Mouse (Mus musculus): ENCODE data around the gene Frrs1l. TPM values are rescaled to one million over a fixed set of nuclear protein-coding genes. Genes with fewer than 3 reads are reported as not detected.

Gene Frrs1l
- polyA plus RNA-seq (2015; fragmentation: Nextera tagmentation; extraction: Ambion mirVana): 21.1 and 25.7 TPM in 2 replicates

DNA sequence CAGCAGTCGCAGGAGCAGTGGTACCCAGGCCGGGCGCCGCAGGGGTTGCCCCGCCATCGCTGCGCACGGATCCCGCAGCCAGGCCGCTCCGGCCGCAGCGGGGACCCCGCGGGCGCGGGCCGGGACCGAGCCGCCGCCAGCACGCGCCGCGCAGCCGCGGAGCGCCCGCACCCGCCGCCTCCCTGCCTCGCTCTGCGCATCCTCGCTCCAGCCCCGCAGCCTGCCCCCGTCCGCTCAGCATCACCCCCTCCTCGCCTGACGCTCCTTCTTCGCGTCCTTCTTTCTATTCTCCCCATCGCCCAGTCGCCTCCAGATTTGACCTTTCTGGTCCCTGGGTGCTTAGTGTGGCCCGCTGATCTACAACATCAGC, at the start of gene Frrs1l:
Gene Frrs1l (minus strand): TSS at position 177 of the 370 bp plus-strand sequence.
- Histone ChIP-seq H3K9ac (peak within 1 kb of the TSS; percentile 82), H3K4me1 (replicated peaks) (peaks cover 22% of the 10 kb centered on the region), H3K9me3 (no peaks in the 10 kb centered on the region), H3K4me2 (peak within 1 kb of the TSS; percentile 79), H3K27me3 (no peaks in the 10 kb centered on the region), H3K36me3 (no peaks in the 10 kb centered on the region), H3K4me3 (peak within 1 kb of the TSS; percentile 86), H3K27ac (replicated peaks) (peak within 1 kb of the TSS; percentile 91)
- peak; percentile 92 for ATAC-seq (ENCODE audit: low FRiP score, low read depth)
- under 1% methylated on average over 17 of the region's 44 CpGs for WGBS

GRCm38 (mm10) chr4:57039127-57040031, 49.2 kb upstream of the Frrs1l start:
- peaks cover 17% of the 10 kb centered on the region for H3K4me1 ChIP-seq (replicated peaks)
- H3K36me3 ChIP-seq: no peaks in the 10 kb centered on the region
- H3K4me2 ChIP-seq: peak overlapping the region; percentile 58
- peak overlapping the region; percentile 63 for H3K27ac ChIP-seq (replicated peaks)
- H3K4me3 ChIP-seq: peak overlapping the region; percentile 27
- ATAC-seq (ENCODE audit: low FRiP score, low read depth): peak; percentile 82
- WGBS: 8% methylated on average over 21 of the region's 23 CpGs
- H3K9me3 ChIP-seq: no peaks in the 10 kb centered on the region
- peak overlapping the region; percentile 31 for H3K9ac ChIP-seq
- no peaks in the 10 kb centered on the region for H3K27me3 ChIP-seq

- no peaks in the 10 kb centered on the region for H3K9me3 ChIP-seq
- ATAC-seq (ENCODE audit: low FRiP score, low read depth): no peak
- peaks cover 17% of the 10 kb centered on the region for H3K4me1 ChIP-seq (replicated peaks)
- H3K4me2 ChIP-seq: no peak overlapping the region
- no peak overlapping the region for H3K4me3 ChIP-seq
- no peak overlapping the region for H3K27ac ChIP-seq (replicated peaks)
- no peaks in the 10 kb centered on the region for H3K36me3 ChIP-seq
- 77% methylated on average over 7 of the region's 7 CpGs for WGBS
- H3K9ac ChIP-seq: no peak overlapping the region
- no peaks in the 10 kb centered on the region for H3K27me3 ChIP-seq
Measured at GRCm38 (mm10) chr4:57037554-57037953, 47.4 kb upstream of the Frrs1l start.

GRCm38 (mm10) chr4:57034169-57034568, 44.0 kb upstream of the Frrs1l start:
- Histone ChIP-seq H3K27me3 (no peaks in the 10 kb centered on the region), H3K4me3 (no peak overlapping the region), H3K4me2 (no peak overlapping the region), H3K36me3 (no peaks in the 10 kb centered on the region), H3K9ac (no peak overlapping the region), H3K9me3 (no peaks in the 10 kb centered on the region), H3K4me1 (replicated peaks) (peaks cover 8% of the 10 kb centered on the region), H3K27ac (replicated peaks) (no peak overlapping the region)
- ATAC-seq (ENCODE audit: low FRiP score, low read depth): no peak
- 79% methylated on average over 5 of the region's 5 CpGs for WGBS

DNA sequence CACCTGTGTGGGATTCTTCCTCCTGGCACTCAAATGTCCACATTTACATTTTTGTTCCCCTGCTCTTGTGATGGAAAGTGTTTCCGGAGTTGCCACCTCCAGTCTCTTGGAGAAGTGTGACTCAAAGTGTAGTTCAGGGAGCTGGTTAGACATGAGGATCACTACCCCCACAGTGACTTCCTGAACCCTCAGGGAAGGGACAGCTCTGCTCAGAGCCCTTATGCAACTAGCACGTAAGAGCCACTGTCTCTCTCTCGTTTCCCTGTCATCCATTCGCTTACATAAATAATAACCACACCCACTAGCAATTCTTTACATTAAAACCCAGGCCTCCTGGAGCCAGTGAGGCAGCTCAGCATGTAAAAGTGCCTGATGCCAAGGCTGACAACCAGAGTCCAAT, 41.2 kb upstream of the Frrs1l start:
- no peak overlapping the region for H3K27ac ChIP-seq (replicated peaks)
- 79% methylated on average over 4 of the region's 4 CpGs for WGBS
- no peak overlapping the region for H3K4me2 ChIP-seq
- no peaks in the 10 kb centered on the region for H3K36me3 ChIP-seq
- no peak overlapping the region for H3K9ac ChIP-seq
- no peaks in the 10 kb centered on the region for H3K9me3 ChIP-seq
- ATAC-seq (ENCODE audit: low FRiP score, low read depth): no peak
- H3K27me3 ChIP-seq: no peaks in the 10 kb centered on the region
- H3K4me1 ChIP-seq (replicated peaks): no peaks in the 10 kb centered on the region
- no peak overlapping the region for H3K4me3 ChIP-seq

DNA sequence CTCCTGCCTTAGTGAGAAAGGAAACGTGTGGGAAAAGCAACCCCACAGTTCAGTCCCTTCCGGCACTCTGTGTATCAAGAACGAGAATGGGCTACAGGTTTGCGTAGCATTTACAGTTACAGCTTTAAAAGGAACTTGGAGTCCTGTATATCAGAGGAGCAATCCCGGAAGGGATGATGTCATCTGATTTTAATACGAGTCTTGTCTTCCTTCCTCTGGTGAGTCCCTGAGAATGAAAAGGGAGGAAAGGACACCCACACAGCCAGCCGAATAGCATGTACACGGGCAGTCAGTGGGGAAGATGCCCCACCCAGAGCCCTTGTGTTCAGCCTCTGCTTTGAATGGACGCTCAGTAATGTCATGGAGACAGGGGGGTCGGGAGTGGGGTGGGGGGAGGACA, 37.8 kb upstream of the Frrs1l start:
- 60% methylated on average over 10 of the region's 10 CpGs for WGBS
- Histone ChIP-seq H3K36me3 (no peaks in the 10 kb centered on the region), H3K9ac (no peak overlapping the region), H3K4me1 (replicated peaks) (no peaks in the 10 kb centered on the region), H3K4me3 (no peak overlapping the region), H3K4me2 (no peak overlapping the region), H3K27ac (replicated peaks) (no peak overlapping the region), H3K27me3 (no peaks in the 10 kb centered on the region), H3K9me3 (no peaks in the 10 kb centered on the region)
- no peak for ATAC-seq (ENCODE audit: low FRiP score, low read depth)

DNA sequence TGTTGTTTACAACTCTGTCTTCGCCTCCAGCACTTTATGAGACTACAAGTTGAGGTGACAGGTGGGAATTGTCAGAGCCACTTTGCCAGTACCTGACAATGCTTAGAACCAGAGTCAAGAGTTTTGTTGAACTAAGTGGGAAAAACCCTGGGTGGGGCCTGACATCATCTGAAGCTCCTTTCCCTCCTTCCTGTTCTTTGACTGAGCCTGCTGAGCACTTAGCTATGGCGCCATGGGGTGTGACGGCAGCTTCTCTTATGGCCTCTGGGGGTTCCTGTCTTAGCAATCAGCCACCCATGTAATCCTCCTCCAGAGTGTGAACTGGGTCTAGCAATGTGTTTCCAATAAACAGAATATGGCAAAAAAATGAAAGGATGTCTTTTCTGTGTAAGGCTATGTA, 33.3 kb upstream of the Frrs1l start:
- Histone ChIP-seq H3K9ac (no peak overlapping the region), H3K36me3 (no peaks in the 10 kb centered on the region), H3K4me2 (no peak overlapping the region), H3K9me3 (no peaks in the 10 kb centered on the region), H3K27me3 (no peaks in the 10 kb centered on the region), H3K27ac (replicated peaks) (no peak overlapping the region), H3K4me3 (no peak overlapping the region), H3K4me1 (replicated peaks) (no peaks in the 10 kb centered on the region)
- ATAC-seq (ENCODE audit: low FRiP score, low read depth): no peak
- WGBS: 75% methylated on average over 3 of the region's 3 CpGs

- Histone ChIP-seq H3K27me3 (no peaks in the 10 kb centered on the region), H3K4me3 (no peak overlapping the region), H3K27ac (replicated peaks) (no peak overlapping the region), H3K4me2 (no peak overlapping the region), H3K9ac (no peak overlapping the region), H3K9me3 (no peaks in the 10 kb centered on the region), H3K36me3 (no peaks in the 10 kb centered on the region), H3K4me1 (replicated peaks) (no peaks in the 10 kb centered on the region)
- WGBS: 88% methylated on average over 3 of the region's 3 CpGs
- no peak for ATAC-seq (ENCODE audit: low FRiP score, low read depth)
Measured at GRCm38 (mm10) chr4:57021288-57021687, 31.1 kb upstream of the Frrs1l start.

GRCm38 (mm10) chr4:57017229-57017628, 27.0 kb upstream of the Frrs1l start:
- H3K9me3 ChIP-seq: no peaks in the 10 kb centered on the region
- 27% methylated on average over 5 of the region's 5 CpGs for WGBS
- ATAC-seq (ENCODE audit: low FRiP score, low read depth): no peak
- no peaks in the 10 kb centered on the region for H3K4me1 ChIP-seq (replicated peaks)
- H3K36me3 ChIP-seq: no peaks in the 10 kb centered on the region
- no peaks in the 10 kb centered on the region for H3K27me3 ChIP-seq
- H3K27ac ChIP-seq (replicated peaks): no peak overlapping the region
- no peak overlapping the region for H3K9ac ChIP-seq
- H3K4me2 ChIP-seq: no peak overlapping the region
- no peak overlapping the region for H3K4me3 ChIP-seq

DNA sequence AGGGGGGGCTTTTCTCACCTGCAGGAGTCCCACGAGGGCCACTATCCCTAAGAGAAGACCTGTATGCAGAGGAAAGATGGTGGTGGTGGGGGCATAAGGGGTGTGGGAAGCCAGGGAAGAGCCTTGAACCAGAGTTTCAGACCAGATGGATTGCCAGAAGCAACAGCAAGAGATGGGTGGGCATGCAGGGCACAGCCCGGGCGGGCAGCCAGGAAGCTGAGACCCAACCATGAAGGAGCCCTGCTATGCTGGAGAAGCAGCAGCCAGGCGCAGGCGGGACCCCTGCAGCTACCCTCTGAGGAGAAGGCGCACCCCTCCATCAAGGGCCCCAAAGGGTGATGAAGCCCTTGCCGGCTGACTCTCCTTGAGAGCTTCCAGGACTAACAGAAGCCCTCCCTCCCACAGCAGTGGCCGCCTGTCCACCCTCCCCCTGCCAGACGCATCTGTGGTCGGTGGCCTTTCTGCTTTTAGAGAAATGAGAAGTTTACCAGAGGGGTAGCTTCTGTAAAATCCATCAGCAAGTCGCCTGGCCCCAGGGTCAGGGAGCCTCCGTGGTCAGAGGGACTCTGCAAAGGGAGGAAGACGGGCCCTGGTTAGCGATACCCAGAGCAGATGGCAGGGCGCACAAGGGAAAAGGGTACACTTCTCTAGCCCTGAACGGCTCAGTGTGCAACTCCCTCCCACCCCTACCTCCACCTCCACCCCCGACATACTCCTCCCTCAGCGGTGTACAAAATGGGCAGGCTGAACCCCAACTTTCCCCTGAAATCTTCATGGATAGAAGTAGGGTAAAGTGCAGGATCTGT, 26.4 kb upstream of the Frrs1l start:
- Histone ChIP-seq H3K4me1 (replicated peaks) (no peaks in the 10 kb centered on the region), H3K27me3 (no peaks in the 10 kb centered on the region), H3K27ac (replicated peaks) (no peak overlapping the region), H3K4me3 (no peak overlapping the region), H3K36me3 (no peaks in the 10 kb centered on the region), H3K9ac (no peak overlapping the region), H3K4me2 (no peak overlapping the region), H3K9me3 (no peaks in the 10 kb centered on the region)
- no peak; the same call in 1 of the 2 replicates for ATAC-seq (ENCODE audit: low FRiP score, low read depth)
- WGBS: 51% methylated on average over 18 of the region's 18 CpGs

DNA sequence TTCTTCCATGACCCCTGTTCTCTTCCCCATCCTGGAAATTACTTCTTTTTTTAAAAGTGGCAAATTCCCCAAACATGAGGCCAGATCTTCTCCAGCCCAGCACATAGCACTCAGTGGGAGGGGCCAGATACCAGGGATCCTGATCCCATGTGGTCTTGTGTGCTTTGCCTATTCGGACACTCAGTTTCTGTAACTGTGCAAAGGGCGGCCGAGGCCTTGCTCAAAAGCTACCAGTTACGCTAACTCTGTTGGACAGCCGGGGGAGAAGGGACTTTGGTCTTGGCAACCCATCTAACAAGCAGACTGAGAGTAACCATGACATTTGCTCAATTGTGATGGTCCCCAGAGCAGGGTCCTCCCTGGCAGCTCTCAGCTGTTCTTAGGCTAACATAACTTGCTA, 24.8 kb upstream of the Frrs1l start:
- no peak for ATAC-seq (ENCODE audit: low FRiP score, low read depth)
- H3K9ac ChIP-seq: no peak overlapping the region
- no peak overlapping the region for H3K27ac ChIP-seq (replicated peaks)
- no peak overlapping the region for H3K4me3 ChIP-seq
- no peaks in the 10 kb centered on the region for H3K4me1 ChIP-seq (replicated peaks)
- H3K36me3 ChIP-seq: no peaks in the 10 kb centered on the region
- no peaks in the 10 kb centered on the region for H3K27me3 ChIP-seq
- 81% methylated on average over 5 of the region's 5 CpGs for WGBS
- no peaks in the 10 kb centered on the region for H3K9me3 ChIP-seq
- H3K4me2 ChIP-seq: no peak overlapping the region

- no peaks in the 10 kb centered on the region for H3K27me3 ChIP-seq
- WGBS: 74% methylated on average over 8 of the region's 8 CpGs
- no peak overlapping the region for H3K9ac ChIP-seq
- no peak overlapping the region for H3K4me2 ChIP-seq
- no peaks in the 10 kb centered on the region for H3K4me1 ChIP-seq (replicated peaks)
- ATAC-seq (ENCODE audit: low FRiP score, low read depth): no peak
- H3K9me3 ChIP-seq: no peaks in the 10 kb centered on the region
- no peak overlapping the region for H3K27ac ChIP-seq (replicated peaks)
- no peaks in the 10 kb centered on the region for H3K36me3 ChIP-seq
- H3K4me3 ChIP-seq: no peak overlapping the region
Measured at GRCm38 (mm10) chr4:57011454-57012046, 21.4 kb upstream of the Frrs1l start.
